10 mouse cellular contexts compared by ENCODE assay signal in the genomic region with DNA sequence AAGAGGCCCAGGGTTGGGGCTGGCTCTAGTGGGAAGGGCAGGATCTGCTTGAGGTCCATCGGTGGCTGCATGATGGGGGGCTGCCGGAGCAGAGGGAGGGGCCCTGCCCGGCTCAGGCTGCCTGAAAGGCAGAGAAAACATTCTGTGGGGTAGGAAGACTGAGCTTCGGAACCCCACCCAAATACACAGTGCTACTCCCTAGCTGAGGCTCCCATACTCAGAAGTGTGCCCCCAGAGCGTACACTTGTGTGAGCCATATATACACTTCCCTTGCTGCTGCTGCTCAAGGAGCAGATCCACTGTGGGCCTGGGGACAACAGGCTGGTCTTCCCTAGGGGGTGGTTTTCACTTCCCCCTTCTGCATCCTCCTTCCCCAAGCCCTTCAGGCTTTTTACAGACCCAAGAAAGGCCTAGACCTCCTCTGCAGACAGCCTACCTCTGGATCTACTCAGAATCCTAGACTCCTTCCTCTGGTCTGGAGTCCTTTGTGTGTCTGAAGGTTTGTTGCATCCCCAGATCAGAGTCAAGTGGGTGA. TPM values are rescaled to one million over a fixed set of nuclear protein-coding genes. Genes with fewer than 3 reads are reported as not detected.
DNase-seq lines count a peak whose midpoint lies in the region; ATAC-seq and TF ChIP-seq lines count a peak whose summit lies in the region.
"Had no signal": no experiment of that assay in that cellular context is flagged by ENCODE, and none has a peak within 500 bp of the region (broad histone marks: within the 10 kb centered on the region; RNA-seq: fewer than 3 reads in every experiment).

No protein-coding gene starts in this region.

- H3K4me1 ChIP-seq in liver, postnatal 0 days (ENCODE audit: insufficient read depth), result peaks cover 16% of the 10 kb centered on the region
- H3K4me1 ChIP-seq in intestine, embryonic 15.5 days (replicated peaks), result 0 out of 2 replicates have a peak, but pooled peaks cover 2% of the 10 kb centered on the region

- DNase-seq in gastrocnemius, adult 2 months, result no peak
- no peak for DNase-seq in gastrocnemius, postnatal 25 days
- DNase-seq in spleen, postnatal 36 days (ENCODE audit: low spot score in 2 of 2), result peak; percentile 70 to 74
- DNase-seq in spleen, adult 12 weeks (ENCODE audit: low spot score), result no peak
- no peak for DNase-seq in liver, postnatal 0 days
- DNase-seq in urinary bladder, postnatal 4 days (ENCODE audit: low spot score in 2 of 2), result no peak
- DNase-seq in ovary, postnatal 36 days (ENCODE audit: low spot score), result no peak

- no peak for TF ChIP-seq CTCF in gastrocnemius, adult 2 months (IDR thresholded peaks at IDR 0.05)
- no peak for TF ChIP-seq CTCF in liver, postnatal 0 days (IDR thresholded peaks at IDR 0.05; ENCODE audit: low read depth)

- H3K27me3 ChIP-seq in liver, postnatal 0 days (ENCODE audit: insufficient read depth, low read length), result no peaks in the 10 kb centered on the region
- H3K27me3 ChIP-seq in intestine, embryonic 15.5 days (replicated peaks), result 0 out of 2 replicates have a peak, but pooled peaks cover 3% of the 10 kb centered on the region

- H3K36me3 ChIP-seq in liver, postnatal 0 days (replicated peaks; ENCODE audit: insufficient read depth, low read length), result no peaks in the 10 kb centered on the region
- H3K36me3 ChIP-seq in intestine, embryonic 15.5 days, result no peaks in the 10 kb centered on the region

- intact Hi-C loops in gastrocnemius, adult 2 months (cut with DNase I), result no loop called here

- WGBS in liver, postnatal 0 days (ENCODE audit: insufficient replicate concordance), result 45% methylated on average over 5 of the region's 5 CpGs
- WGBS in intestine, embryonic 15.5 days, result 63% methylated on average over 5 of the region's 5 CpGs

- peak overlapping the region; percentile 62 for H3K4me2 ChIP-seq in liver, postnatal 0 days (ENCODE audit: low read depth, low read length)
- H3K4me2 ChIP-seq in intestine, embryonic 15.5 days (replicated peaks), result no peak overlapping the region
- H3K4me2 ChIP-seq: hindbrain, embryonic 14.5 days had no signal

- peak overlapping the region; percentile 47 for H3K4me3 ChIP-seq in gastrocnemius, adult 2 months
- H3K4me3 ChIP-seq in liver, postnatal 0 days (ENCODE audit: low read depth, low read length), result peak overlapping the region; percentile 19; the same call in 1 of the 2 replicates
- no peak overlapping the region for H3K4me3 ChIP-seq in intestine, embryonic 15.5 days (replicated peaks)

- peak; percentile 43 for ATAC-seq in liver, postnatal 0 days
- no peak for ATAC-seq in intestine, embryonic 15.5 days

- no peak for TF ChIP-seq EP300 in liver, postnatal 0 days (IDR thresholded peaks at IDR 0.05; ENCODE audit: low read depth)

- peak overlapping the region; percentile 31; the same call in 1 of the 2 replicates for H3K27ac ChIP-seq in gastrocnemius, adult 2 months
- peak overlapping the region; percentile 65 for H3K27ac ChIP-seq in liver, postnatal 0 days (ENCODE audit: low read depth)
- no peak overlapping the region for H3K27ac ChIP-seq in intestine, embryonic 15.5 days
- H3K27ac ChIP-seq: hindbrain, embryonic 14.5 days had no signal

- peak overlapping the region; percentile 37; the same call in 1 of the 2 replicates for H3K9ac ChIP-seq in liver, postnatal 0 days (replicated peaks)
- H3K9ac ChIP-seq in intestine, embryonic 15.5 days, result no peak overlapping the region
- H3K9ac ChIP-seq: hindbrain, embryonic 14.5 days had no signal

- no peaks in the 10 kb centered on the region for H3K9me3 ChIP-seq in liver, postnatal 0 days (ENCODE audit: low read length)
- H3K9me3 ChIP-seq in intestine, embryonic 15.5 days, result no peaks in the 10 kb centered on the region

RNA-seq across cellular contexts. Expression of gene Zfp385a, which starts 6.7 kb away (rescaled TPM):
- 10 to 100 TPM in 1 of 2 experiments, 1 to 10 TPM in 1; 8.0 to 13.0 TPM for total RNA-seq in gastrocnemius, adult 2 months (2021)
- total RNA-seq in gastrocnemius, postnatal 25 days (2021), result 10 to 100 TPM; 17.0 to 77.5 TPM
- 10.1 TPM in 2 replicates for polyA plus RNA-seq in liver, postnatal 0 days (2015; fragmentation: Nextera tagmentation; extraction: Ambion mirVana)
- 5.6 TPM in 2 replicates for polyA plus RNA-seq in intestine, embryonic 15.5 days (2015; fragmentation: Nextera tagmentation; extraction: Ambion mirVana)

RNA-seq across cellular contexts. Expression of gene Gpr84, which starts 22.7 kb away (rescaled TPM):
- not detected for total RNA-seq in gastrocnemius, adult 2 months (2021)
- not detected for total RNA-seq in gastrocnemius, postnatal 25 days (2021)
- 1.1 and 1.8 TPM in 2 replicates for polyA plus RNA-seq in liver, postnatal 0 days (2015; fragmentation: Nextera tagmentation; extraction: Ambion mirVana)
- polyA plus RNA-seq in intestine, embryonic 15.5 days (2015; fragmentation: Nextera tagmentation; extraction: Ambion mirVana), result 0.20 and 0.29 TPM in 2 replicates
- polyA plus RNA-seq: C2C12 had no signal

RNA-seq across cellular contexts. Expression of gene Itga5, which starts 33.4 kb away (rescaled TPM):
- total RNA-seq in gastrocnemius, adult 2 months (2021), result 1 to 10 TPM; 5.0 to 10.0 TPM
- 10 to 100 TPM in 1 of 2 experiments, 1 to 10 TPM in 1; 9.5 to 15.2 TPM for total RNA-seq in gastrocnemius, postnatal 25 days (2021)
- 15.6 and 16.0 TPM in 2 replicates for polyA plus RNA-seq in liver, postnatal 0 days (2015; fragmentation: Nextera tagmentation; extraction: Ambion mirVana)
- 44.8 and 45.5 TPM in 2 replicates for polyA plus RNA-seq in intestine, embryonic 15.5 days (2015; fragmentation: Nextera tagmentation; extraction: Ambion mirVana)

Comparison
In these comparisons a context has a peak if more than half of its experiments do, and no peak if none do; other contexts are left out.
1. DNase-seq: peak in spleen, postnatal 36 days (2 of 2); none in gastrocnemius, adult 2 months (single experiment), gastrocnemius, postnatal 25 days (single experiment), spleen, adult 12 weeks (single experiment), liver, postnatal 0 days (single experiment), urinary bladder, postnatal 4 days (0 of 2) and ovary, postnatal 36 days (single experiment).